Mouse (Mus musculus) lung, postnatal 0 days (tissue): Measurements from ENCODE around the gene Kdelr1.

Source experiments
- CTCF ChIP-seq: IDR thresholded peaks from 2 replicates; pipeline ENCODE4 v1.5.1; 2016; ENCODE audit warnings: antibody characterized with exemption, mild to moderate bottlenecking
- EP300 ChIP-seq: IDR thresholded peaks from 2 replicates; pipeline ENCODE4 v1.6.1; 2016; ENCODE audit warnings: antibody characterized with exemption, mild to moderate bottlenecking, control low read depth

- TF ChIP-seq EP300 (no peak), CTCF (no peak)
Observed at GRCm38 (mm10) chr7:45897258-45897757, 24.7 kb downstream of the Kdelr1 start.
